Mouse (Mus musculus): ENCODE measurements around the gene Ints14. TPM values are rescaled to one million over a fixed set of nuclear protein-coding genes. Genes with fewer than 3 reads are reported as not detected.

Gene Ints14
- 9.9 and 12.2 TPM in 2 replicates for polyA plus RNA-seq (2021; fragmentation: Nextera tagmentation)
- long read RNA-seq, experiment 1, transcript Ints14-202 (13 exons, 2,820 nt): major isoform, 49 of 99 reads
- long read RNA-seq, experiment 1, transcript Ints14-201 (13 exons, 2,837 nt): minor isoform, 9 of 99 reads
- long read RNA-seq, experiment 1, partial matches to known transcripts: 29 of 99 reads
- long read RNA-seq, experiment 1, other reads (novel, unspliced or antisense): 12 of 99 reads
- long read RNA-seq, experiment 2, transcript Ints14-202 (13 exons, 2,820 nt): major isoform, 13 of 19 reads
- long read RNA-seq, experiment 2, partial matches to known transcripts: 5 of 19 reads
- long read RNA-seq, experiment 2, other reads (novel, unspliced or antisense): 1 of 19 reads

GRCm38 (mm10) chr9:64960117-64960977 is at the start of gene Ints14:
Gene Ints14, plus strand, starts transcription at chr9:64960905.

GRCm38 (mm10) chr9:64951161-64951657 is 9.5 kb upstream of the Ints14 start, which contains the start of gene Slc24a1:
Gene Slc24a1, minus strand, starts transcription at chr9:64951607.

GRCm38 (mm10) chr9:65020991-65021886 is 60.5 kb downstream of the Ints14 start, which contains the start of gene Hacd3:
Gene Hacd3, minus strand, starts transcription at chr9:65021693.

GRCm38 (mm10) chr9:65032269-65033108 is 71.8 kb downstream of the Ints14 start, which contains the start of gene Dpp8:
Gene Dpp8, plus strand, starts transcription at chr9:65032414.

Other genes starting within 250 kb of the Ints14 start
- gene Rab11a, start 223.1 kb upstream of the Ints14 start, polyA plus RNA-seq (2021; fragmentation: Nextera tagmentation): 309 and 368 TPM in 2 replicates
- gene Dennd4a, start 149.6 kb upstream of the Ints14 start, polyA plus RNA-seq (2021; fragmentation: Nextera tagmentation): 7.1 and 8.2 TPM in 2 replicates
- gene Slc24a1, start 9.3 kb upstream of the Ints14 start, polyA plus RNA-seq (2021; fragmentation: Nextera tagmentation): not detected in 2 replicates
- gene Hacd3, start 60.8 kb downstream of the Ints14 start, polyA plus RNA-seq (2021; fragmentation: Nextera tagmentation): 93.9 and 95.3 TPM in 2 replicates
- gene Dpp8, start 71.5 kb downstream of the Ints14 start, polyA plus RNA-seq (2021; fragmentation: Nextera tagmentation): 21.3 and 40.0 TPM in 2 replicates
- gene Igdcc4, start 140.6 kb downstream of the Ints14 start, polyA plus RNA-seq (2021; fragmentation: Nextera tagmentation): 4.5 and 10.7 TPM in 2 replicates
- 0.27 and 0.67 TPM in 2 replicates for gene Igdcc3, start 180.3 kb downstream of the Ints14 start, polyA plus RNA-seq (2021; fragmentation: Nextera tagmentation)
- gene Parp16, start 234.4 kb downstream of the Ints14 start, polyA plus RNA-seq (2021; fragmentation: Nextera tagmentation): 1.8 and 2.4 TPM in 2 replicates

Measured in left cerebral cortex, adult 6 months (tissue).